Mouse (Mus musculus) megakaryocyte progenitor cell, adult 5-6 weeks (primary cell): ENCODE measurements around the gene Wdr74. TPM values are rescaled to one million over a fixed set of nuclear protein-coding genes. Genes with fewer than 3 reads are reported as not detected.
A peak's percentile ranks its signal among the peaks of the same experiment; 100 is the strongest.

ENCODE experiments used
- ATAC-seq: replicated peaks from 2 replicates; pipeline ENCODE4 v1.8.0; 2016; ENCODE audit warnings: mild to moderate bottlenecking, moderate TSS enrichment, inconsistent platforms; ENCODE audit not compliant: poor library complexity
- total RNA-seq, 2 experiments: library from RNA; stranded (forward) in 1 of 2; stranded (reverse) in 1 of 2; fragments of 157-497, 149-512 nt in 1 of 2; fragments of 200-1000 nt in 1 of 2; gene quantifications; 2 replicates each; pipeline versions ENCODE4 v1.2.3 to v1.2.4; 2015 to 2017

Gene Wdr74
- total RNA-seq (2015) (111 and 112 TPM in 2 replicates), total RNA-seq (2017) (102 TPM in 2 replicates)

DNA sequence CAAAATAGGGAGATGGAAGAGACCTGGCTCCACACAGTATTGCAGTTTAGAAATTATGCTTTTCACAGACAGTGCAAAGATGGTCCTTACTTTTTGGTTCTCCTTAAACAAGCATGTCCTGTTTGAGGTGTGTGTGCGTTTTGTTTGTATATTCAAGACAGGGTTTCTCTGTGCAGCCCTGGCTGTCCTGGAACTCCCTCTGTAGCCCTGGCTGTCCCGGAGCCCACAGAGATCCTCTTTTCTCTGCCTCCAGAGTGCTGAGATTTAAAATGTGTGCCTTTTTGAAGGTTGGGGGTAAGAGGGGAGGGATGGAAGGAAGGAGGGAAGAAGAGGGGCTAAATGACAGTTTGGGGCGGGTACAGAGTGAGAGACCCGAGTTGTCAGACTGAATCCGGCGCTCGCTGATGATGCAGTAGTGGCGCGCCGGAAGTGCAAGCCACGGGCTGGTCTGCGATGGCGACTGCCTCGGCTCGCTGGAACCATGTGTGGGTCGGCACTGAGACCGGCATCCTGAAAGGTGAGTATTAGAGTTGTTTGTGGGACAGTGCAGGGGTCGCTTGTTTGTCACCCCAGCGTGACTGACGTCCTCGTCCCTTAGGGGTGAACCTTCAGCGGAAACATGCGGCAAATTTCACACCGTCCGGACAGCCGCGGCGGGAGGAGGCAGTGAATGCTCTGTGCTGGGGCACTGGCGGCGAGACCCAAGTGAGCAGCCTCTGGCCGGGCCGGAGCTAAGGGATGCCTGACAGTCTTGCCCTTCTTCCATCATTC is at the start of gene Wdr74:
Wdr74 (plus strand) TSS at position 439 of the 771 bp plus-strand sequence.
- peak; percentile 98 for ATAC-seq

GRCm38 (mm10) chr19:8691871-8692539 is 43.6 kb upstream of the Wdr74 start:
- ATAC-seq: no peak

- ATAC-seq: no peak
Observed at GRCm38 (mm10) chr19:8692740-8693139, 42.9 kb upstream of the Wdr74 start.

GRCm38 (mm10) chr19:8695330-8695729 is 40.3 kb upstream of the Wdr74 start:
- ATAC-seq: peak; percentile 91

GRCm38 (mm10) chr19:8699652-8700051 is 36.0 kb upstream of the Wdr74 start:
- ATAC-seq: no peak

- ATAC-seq: no peak
Observed at GRCm38 (mm10) chr19:8702458-8702857, 33.2 kb upstream of the Wdr74 start.

DNA sequence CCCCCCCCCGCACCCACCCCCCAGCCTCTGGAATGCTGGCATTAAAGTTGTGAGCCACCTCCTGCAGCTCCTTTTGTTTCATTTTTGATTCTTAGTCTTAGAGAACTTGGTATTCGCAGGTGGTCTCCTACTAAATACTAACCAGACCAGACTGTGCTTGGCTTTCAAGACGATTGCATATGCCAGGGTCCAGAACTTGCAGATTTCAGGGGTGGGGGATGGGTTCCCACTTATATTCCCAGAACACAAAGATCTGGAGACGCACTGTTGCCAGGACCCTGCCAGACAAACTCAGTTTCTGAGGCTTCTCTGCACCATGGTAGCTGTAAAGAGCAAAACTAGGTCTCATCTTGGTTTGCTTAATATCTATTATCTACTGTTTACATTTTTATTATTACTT is 32.1 kb upstream of the Wdr74 start:
- no peak for ATAC-seq

GRCm38 (mm10) chr19:8705026-8705708 is 30.5 kb upstream of the Wdr74 start:
- ATAC-seq: no peak

DNA sequence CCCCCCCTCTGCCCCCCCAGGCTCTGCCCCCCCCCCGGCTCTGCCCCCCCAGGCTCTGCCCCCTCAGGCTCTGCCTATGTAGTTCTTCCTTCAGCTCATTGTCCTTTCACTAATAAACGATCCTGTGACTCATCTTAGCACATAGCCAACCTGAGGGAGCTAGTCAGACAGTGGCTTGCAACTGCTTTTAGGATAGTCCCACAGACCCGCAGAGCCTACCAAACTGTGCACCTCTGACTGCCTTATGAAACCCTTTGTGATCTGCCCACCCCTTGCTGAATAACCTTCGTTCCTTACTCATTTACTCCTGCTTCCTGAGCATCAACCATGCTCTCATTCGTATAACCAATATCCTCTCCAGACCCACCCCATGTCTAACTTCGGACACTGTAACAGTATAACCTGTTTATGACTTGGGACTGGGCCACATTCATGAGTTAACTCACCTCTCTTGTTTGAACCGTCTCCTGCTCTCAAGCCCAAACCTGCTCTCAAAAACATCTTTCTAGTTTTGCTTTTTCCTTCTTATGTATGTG is 29.4 kb upstream of the Wdr74 start:
- no peak for ATAC-seq

DNA sequence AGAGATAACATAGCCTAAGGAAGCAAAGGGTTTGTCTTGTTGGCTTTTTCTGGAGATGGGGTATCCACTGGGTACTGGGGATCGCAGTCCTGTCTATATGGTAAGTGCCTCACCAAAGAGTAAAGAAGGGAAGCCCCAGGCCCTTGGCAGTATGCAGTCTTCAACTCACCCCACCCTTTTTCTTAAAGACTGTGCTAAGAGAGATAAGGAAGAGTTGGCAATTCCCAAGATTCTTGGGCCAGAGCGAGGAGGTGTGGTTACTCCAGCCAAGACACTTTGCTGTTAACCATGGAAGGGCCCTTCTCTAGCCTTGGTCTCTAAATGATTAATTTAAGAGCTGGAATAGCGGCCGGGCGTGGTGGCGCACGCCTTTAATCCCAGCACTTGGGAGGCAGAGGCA is 28.7 kb upstream of the Wdr74 start:
- ATAC-seq: no peak

DNA sequence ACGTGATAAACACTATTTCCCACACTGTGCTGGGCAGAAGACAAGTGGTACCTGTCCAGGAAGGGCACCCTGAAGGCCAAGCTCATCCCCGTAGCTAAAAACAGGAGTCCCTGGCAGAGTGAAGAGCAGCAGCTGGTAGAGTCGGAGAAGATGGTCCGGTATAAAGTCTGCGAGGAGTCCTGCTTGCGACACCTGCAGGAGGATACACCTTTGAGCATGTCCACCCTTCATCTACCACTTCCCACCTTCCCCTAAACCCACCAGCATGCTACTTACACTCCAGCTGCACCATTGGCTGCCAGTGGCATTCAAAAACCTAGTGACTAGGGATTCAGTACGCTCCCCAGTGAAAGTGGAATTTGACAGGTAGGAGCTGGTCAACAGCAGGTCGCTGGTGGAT is 26.7 kb upstream of the Wdr74 start:
- no peak for ATAC-seq

GRCm38 (mm10) chr19:8710057-8710456 is 25.6 kb upstream of the Wdr74 start:
- ATAC-seq: no peak

DNA sequence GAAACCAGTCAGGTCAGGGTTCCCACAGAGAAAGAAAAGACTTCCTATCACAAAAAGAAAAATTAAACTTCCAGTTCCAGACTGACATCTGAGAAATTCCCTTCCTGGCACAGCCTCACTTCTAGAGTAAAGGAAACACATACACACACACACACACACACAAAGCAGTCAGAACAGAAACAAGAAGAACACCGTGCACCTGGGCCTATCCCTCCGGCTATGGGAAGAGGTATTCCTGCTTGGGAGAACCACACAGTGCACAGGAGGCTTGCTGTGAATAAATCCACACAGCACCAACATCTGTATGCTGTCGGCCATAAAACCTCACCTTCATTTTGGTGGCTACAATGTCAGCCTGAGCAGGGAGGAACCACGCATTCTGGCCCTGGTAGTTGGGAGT is 24.1 kb upstream of the Wdr74 start:
- no peak for ATAC-seq

DNA sequence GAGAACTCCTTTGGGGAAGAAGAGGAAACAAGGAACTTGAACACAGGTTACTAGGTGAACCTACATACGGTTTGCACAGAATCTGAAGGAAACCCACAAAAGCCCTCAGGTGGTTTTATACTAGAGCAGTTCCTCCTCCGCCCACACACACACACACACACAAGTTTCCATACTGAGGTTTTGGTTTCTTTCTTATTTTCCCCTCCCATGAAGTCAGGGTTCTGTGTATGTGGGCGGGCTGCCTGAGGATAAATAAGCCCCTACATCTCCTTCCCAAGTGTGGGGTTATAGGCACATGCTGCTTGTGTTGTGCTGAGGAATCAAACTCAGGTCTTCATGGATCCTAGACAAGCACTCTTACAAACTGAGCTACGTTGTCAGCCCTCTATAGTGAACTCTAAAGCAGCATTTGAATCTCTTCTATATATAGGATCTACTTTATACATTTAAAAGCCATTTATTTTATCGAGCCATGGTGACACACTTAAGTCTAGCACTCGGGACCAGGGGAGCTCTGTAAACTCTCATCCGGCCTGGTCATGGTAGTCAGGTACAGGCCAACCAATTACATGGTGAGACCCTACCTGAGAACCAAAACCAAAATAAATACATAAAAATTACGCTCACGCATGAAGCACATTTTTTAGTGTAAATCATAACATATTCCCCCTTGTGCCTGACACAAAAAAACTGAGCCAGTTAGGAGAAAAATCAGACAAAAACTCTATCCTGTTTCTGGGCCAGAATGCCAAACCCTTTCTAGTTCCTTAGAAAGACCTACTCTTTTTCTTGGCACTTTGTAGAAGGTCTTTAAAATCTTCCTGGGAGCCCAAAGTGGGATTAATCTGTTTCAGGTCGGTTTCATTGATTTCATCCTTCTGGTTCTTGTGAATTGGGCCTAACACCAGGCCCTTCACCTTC is 23.4 kb upstream of the Wdr74 start:
- ATAC-seq: no peak

GRCm38 (mm10) chr19:8712870-8713305 is 22.7 kb upstream of the Wdr74 start:
- ATAC-seq: peak; percentile 71

GRCm38 (mm10) chr19:8713306-8713996 is 22.2 kb upstream of the Wdr74 start:
- peak; percentile 71 for ATAC-seq

GRCm38 (mm10) chr19:8713997-8714652 is 21.5 kb upstream of the Wdr74 start:
- peak; percentile 16 for ATAC-seq

GRCm38 (mm10) chr19:8714653-8715481 is 20.8 kb upstream of the Wdr74 start:
- ATAC-seq: peak; percentile 18; the same call in 1 of the 2 replicates
